Comparison of ENCODE assay signal across 18 mouse cellular contexts in genomic region chr13:69984159-69984558, GRCm38 (mm10).
DNase-seq lines count a peak whose midpoint lies in the region; ATAC-seq lines count a peak whose summit lies in the region.
"Had no signal": no experiment of that assay in that cellular context is flagged by ENCODE, and none has a peak within 500 bp of the region (broad histone marks: within the 10 kb centered on the region; RNA-seq: fewer than 3 reads in every experiment).

No protein-coding gene starts in this region.

- H3K27ac ChIP-seq in hindbrain, embryonic 11.5 days (ENCODE audit: low read depth, low read length): peak overlapping the region; percentile 9; the same call in 1 of the 2 replicates
- H3K27ac ChIP-seq in hindbrain, embryonic 16.5 days (ENCODE audit: low read depth, low read length): no peak overlapping the region
- H3K27ac ChIP-seq in forebrain, embryonic 15.5 days (replicated peaks): peak overlapping the region; percentile 64
- peak overlapping the region; percentile 22 for H3K27ac ChIP-seq in midbrain, embryonic 14.5 days (replicated peaks; ENCODE audit: low read depth, low read length)
- H3K27ac ChIP-seq: kidney, postnatal 0 days; layer of hippocampus, adult 2 months; limb, embryonic 10.5 days; liver, embryonic 12.5 days; stomach, embryonic 15.5 days had no signal

- 0 out of 2 replicates have a peak, but pooled peaks cover 2% of the 10 kb centered on the region for H3K4me1 ChIP-seq in hindbrain, embryonic 11.5 days (replicated peaks; ENCODE audit: control insufficient read depth, insufficient read depth, low read length)
- H3K4me1 ChIP-seq in hindbrain, embryonic 16.5 days (ENCODE audit: control insufficient read depth, insufficient read depth, low read depth, low read length): peaks cover 11% of the 10 kb centered on the region
- peaks cover 37% of the 10 kb centered on the region for H3K4me1 ChIP-seq in forebrain, embryonic 15.5 days
- H3K4me1 ChIP-seq in midbrain, embryonic 14.5 days (ENCODE audit: control insufficient read depth, insufficient read depth, low read length): peaks cover 26% of the 10 kb centered on the region
- H3K4me1 ChIP-seq: liver, embryonic 12.5 days; stomach, embryonic 15.5 days had no signal

- H3K4me2 ChIP-seq in hindbrain, embryonic 11.5 days (replicated peaks; ENCODE audit: low read depth, low read length): no peak overlapping the region
- H3K4me2 ChIP-seq in hindbrain, embryonic 16.5 days (ENCODE audit: low read length): no peak overlapping the region
- H3K4me2 ChIP-seq in forebrain, embryonic 15.5 days (replicated peaks): no peak overlapping the region
- no peak overlapping the region for H3K4me2 ChIP-seq in midbrain, embryonic 14.5 days (ENCODE audit: low read length)
- H3K4me2 ChIP-seq: liver, embryonic 12.5 days; lung, embryonic 14.5 days; stomach, embryonic 15.5 days had no signal

- no peaks in the 10 kb centered on the region for H3K9me3 ChIP-seq in hindbrain, embryonic 11.5 days (ENCODE audit: control insufficient read depth, low read length)
- H3K9me3 ChIP-seq in hindbrain, embryonic 16.5 days (ENCODE audit: control insufficient read depth, low read length): peaks cover 2% of the 10 kb centered on the region
- no peaks in the 10 kb centered on the region for H3K9me3 ChIP-seq in forebrain, embryonic 15.5 days
- H3K9me3 ChIP-seq in midbrain, embryonic 14.5 days (ENCODE audit: control insufficient read depth, low read length): no peaks in the 10 kb centered on the region
- H3K9me3 ChIP-seq: limb, embryonic 10.5 days; liver, embryonic 12.5 days; stomach, embryonic 15.5 days had no signal

- no peaks in the 10 kb centered on the region for H3K36me3 ChIP-seq in hindbrain, embryonic 11.5 days (ENCODE audit: control insufficient read depth, insufficient read depth, low read length)
- no peaks in the 10 kb centered on the region for H3K36me3 ChIP-seq in hindbrain, embryonic 16.5 days (ENCODE audit: control insufficient read depth, insufficient read depth, low read length)
- H3K36me3 ChIP-seq in forebrain, embryonic 15.5 days: no peaks in the 10 kb centered on the region
- H3K36me3 ChIP-seq in midbrain, embryonic 14.5 days (ENCODE audit: control insufficient read depth, insufficient read depth, low read length): no peaks in the 10 kb centered on the region
- H3K36me3 ChIP-seq: limb, embryonic 10.5 days; liver, embryonic 12.5 days; stomach, embryonic 15.5 days had no signal

- H3K4me3 ChIP-seq in hindbrain, embryonic 11.5 days (ENCODE audit: low read depth, low read length): no peak overlapping the region
- H3K4me3 ChIP-seq in hindbrain, embryonic 16.5 days (ENCODE audit: low read length): no peak overlapping the region
- no peak overlapping the region for H3K4me3 ChIP-seq in forebrain, embryonic 15.5 days
- H3K4me3 ChIP-seq in midbrain, embryonic 14.5 days (replicated peaks; ENCODE audit: low read depth, low read length): no peak overlapping the region
- H3K4me3 ChIP-seq: layer of hippocampus, adult 2 months; limb, embryonic 10.5 days; liver, embryonic 12.5 days; stomach, embryonic 15.5 days had no signal

- 55% methylated on average over 1 of the region's 1 CpGs for WGBS in hindbrain, embryonic 11.5 days
- WGBS in hindbrain, embryonic 16.5 days: 12% methylated on average over 1 of the region's 1 CpGs
- 5% methylated on average over 1 of the region's 1 CpGs for WGBS in forebrain, embryonic 15.5 days
- 38% methylated on average over 1 of the region's 1 CpGs for whole genome bisulfite sequencing in midbrain, embryonic 14.5 days

- no peaks in the 10 kb centered on the region for H3K27me3 ChIP-seq in hindbrain, embryonic 11.5 days (ENCODE audit: control insufficient read depth, insufficient read depth, low read length)
- H3K27me3 ChIP-seq in hindbrain, embryonic 16.5 days (replicated peaks; ENCODE audit: control insufficient read depth, insufficient read depth, low read length): no peaks in the 10 kb centered on the region
- H3K27me3 ChIP-seq in forebrain, embryonic 15.5 days: no peaks in the 10 kb centered on the region
- H3K27me3 ChIP-seq in midbrain, embryonic 14.5 days (ENCODE audit: control insufficient read depth, insufficient read depth, low read length): no peaks in the 10 kb centered on the region
- H3K27me3 ChIP-seq: liver, embryonic 12.5 days; stomach, embryonic 15.5 days had no signal

- peak; percentile 87 for ATAC-seq in hindbrain, embryonic 11.5 days (ENCODE audit: low FRiP score)
- ATAC-seq in hindbrain, embryonic 16.5 days: no peak
- ATAC-seq in forebrain, embryonic 15.5 days (replicated peaks): peak; percentile 67
- peak; percentile 57; the same call in 1 of the 2 replicates for ATAC-seq in midbrain, embryonic 14.5 days (ENCODE audit: low FRiP score, low TSS enrichment)
- ATAC-seq: intestine, postnatal 0 days; liver, embryonic 12.5 days had no signal

- DNase-seq in hindbrain, embryonic 11.5 days (ENCODE audit: low spot score): peak; percentile 54
- peak; percentile 76 for DNase-seq in ZHBTc4 (ENCODE audit: low read depth, low spot score)
- DNase-seq in midbrain, embryonic 14.5 days: peak; percentile 30
- DNase-seq in natural killer cell, adult 2 months (ENCODE audit: low spot score in 2 of 2): no peak
- no peak for DNase-seq in frontal cortex, postnatal 36 days (ENCODE audit: low spot score in 2 of 2)
- DNase-seq: cerebellum, postnatal 10 days; heart, postnatal 4 days; lung, embryonic 14.5 days; lung, postnatal 4 days; spleen, adult 18-20 months had no signal

- H3K9ac ChIP-seq in hindbrain, embryonic 11.5 days (ENCODE audit: low read depth, low read length): no peak overlapping the region
- H3K9ac ChIP-seq in hindbrain, embryonic 16.5 days (ENCODE audit: low read depth, low read length): no peak overlapping the region
- no peak overlapping the region for H3K9ac ChIP-seq in forebrain, embryonic 15.5 days (replicated peaks)
- H3K9ac ChIP-seq in midbrain, embryonic 14.5 days (replicated peaks; ENCODE audit: low read length): no peak overlapping the region
- H3K9ac ChIP-seq: liver, embryonic 12.5 days; lung, embryonic 14.5 days; stomach, embryonic 15.5 days had no signal

Comparison
In these comparisons a context has a peak if more than half of its experiments do, and no peak if none do; other contexts are left out.
1. DNase-seq: peak in hindbrain, embryonic 11.5 days (single experiment), ZHBTc4 (single experiment) and midbrain, embryonic 14.5 days (single experiment); none in natural killer cell, adult 2 months (0 of 2) and frontal cortex, postnatal 36 days (0 of 2).